Mouse (Mus musculus): ENCODE measurements at regions not wholly inside any gene's neighbourhood (a gene's known extent, or its start where the extent isn't known, plus 50 kb on each side); places are given as distances from the start of the nearest gene placed in this dataset.

- Histone ChIP-seq H3K4me3 (no peak overlapping the region), H3K27ac (no peak overlapping the region)
- TF ChIP-seq CTCF (conservative IDR thresholded peaks at IDR 0.05) = no peak
- no peak for DNase-seq (ENCODE audit: low spot score in 2 of 2)
Observed at GRCm38 (mm10) chr10:83957118-83957759, 234.6 kb downstream of the 1500009L16Rik start.

- TF ChIP-seq CTCF (conservative IDR thresholded peaks at IDR 0.05) = no peak
- DNase-seq (ENCODE audit: low spot score in 2 of 2) = no peak
- Histone ChIP-seq H3K4me3 (no peak overlapping the region), H3K27ac (no peak overlapping the region; the same call in 1 of the 2 replicates)
Observed at GRCm38 (mm10) chr10:83958397-83958796, 235.7 kb downstream of the 1500009L16Rik start.

GRCm38 (mm10) chr10:83958826-83959225 lies 236.2 kb downstream of the 1500009L16Rik start:
- H3K27ac ChIP-seq = no peak overlapping the region; the same call in 1 of the 2 replicates
- no peak overlapping the region for H3K4me3 ChIP-seq
- peak; percentile 42 to 54 for DNase-seq (ENCODE audit: low spot score in 2 of 2)
- no peak for TF ChIP-seq CTCF (conservative IDR thresholded peaks at IDR 0.05)

GRCm38 (mm10) chr10:83963232-83963760 lies 240.6 kb downstream of the 1500009L16Rik start:
- DNase-seq (ENCODE audit: low spot score in 2 of 2) = no peak
- no peak overlapping the region for H3K4me3 ChIP-seq
- H3K27ac ChIP-seq = no peak overlapping the region
- TF ChIP-seq CTCF (conservative IDR thresholded peaks at IDR 0.05) = no peak

- TF ChIP-seq CTCF (conservative IDR thresholded peaks at IDR 0.05) = no peak
- no peak for DNase-seq (ENCODE audit: low spot score in 2 of 2)
- no peak overlapping the region for H3K4me3 ChIP-seq
- no peak overlapping the region for H3K27ac ChIP-seq
Observed at GRCm38 (mm10) chr10:83963779-83964643, 241.3 kb downstream of the 1500009L16Rik start.

- no peak for DNase-seq (ENCODE audit: low spot score in 2 of 2)
- TF ChIP-seq CTCF (conservative IDR thresholded peaks at IDR 0.05) = no peak
- no peak overlapping the region for H3K4me3 ChIP-seq
- no peak overlapping the region for H3K27ac ChIP-seq
Observed at GRCm38 (mm10) chr10:83964838-83965237, 242.2 kb downstream of the 1500009L16Rik start.

GRCm38 (mm10) chr10:83970501-83970900 lies 247.8 kb downstream of the 1500009L16Rik start:
- Histone ChIP-seq H3K4me3 (no peak overlapping the region), H3K27ac (no peak overlapping the region)
- peak; percentile 22 for TF ChIP-seq CTCF (conservative IDR thresholded peaks at IDR 0.05)
- DNase-seq (ENCODE audit: low spot score in 2 of 2) = no peak

- H3K27ac ChIP-seq = no peak overlapping the region
- DNase-seq (ENCODE audit: low spot score in 2 of 2) = no peak
- no peak for TF ChIP-seq CTCF (conservative IDR thresholded peaks at IDR 0.05)
- no peak overlapping the region for H3K4me3 ChIP-seq
Observed at GRCm38 (mm10) chr10:83974548-83974947, 251.9 kb downstream of the 1500009L16Rik start.

- peak in 1 of 2 experiments; percentile 36 for DNase-seq (ENCODE audit: low spot score in 2 of 2)
- no peak for TF ChIP-seq CTCF (conservative IDR thresholded peaks at IDR 0.05)
Observed at GRCm38 (mm10) chr10:83976548-83976947, 253.9 kb downstream of the 1500009L16Rik start.

GRCm38 (mm10) chr10:83979930-83980329 lies 257.3 kb downstream of the 1500009L16Rik start:
- Histone ChIP-seq H3K27ac (no peak overlapping the region), H3K4me3 (no peak overlapping the region)
- DNase-seq (ENCODE audit: low spot score in 2 of 2) = no peak
- no peak for TF ChIP-seq CTCF (conservative IDR thresholded peaks at IDR 0.05)

More at GRCm38 (mm10) chr10:83976548-83976947, 253.9 kb downstream of the 1500009L16Rik start:
- Histone ChIP-seq H3K27ac (no peak overlapping the region), H3K4me3 (no peak overlapping the region)

- H3K4me3 ChIP-seq = no peak overlapping the region
- DNase-seq (ENCODE audit: low spot score in 2 of 2) = peak; percentile 0 to 17
- H3K27ac ChIP-seq = no peak overlapping the region
- TF ChIP-seq CTCF (conservative IDR thresholded peaks at IDR 0.05) = no peak
Observed at GRCm38 (mm10) chr10:83984697-83985415, 262.2 kb downstream of the 1500009L16Rik start.

GRCm38 (mm10) chr10:83992577-83993305 lies 270.1 kb downstream of the 1500009L16Rik start:
- DNase-seq (ENCODE audit: low spot score in 2 of 2) = peak in 1 of 2 experiments; percentile 1
- Histone ChIP-seq H3K4me3 (no peak overlapping the region), H3K27ac (0 out of 2 replicates have a peak overlapping the region, but pooled peaks have one; percentile 7)
- TF ChIP-seq CTCF (conservative IDR thresholded peaks at IDR 0.05) = no peak

Data from layer of hippocampus, adult 2 months (tissue).